In genomic region chr11:18885036-18885728, GRCm38 (mm10) we compare ENCODE assay signal across 12 mouse cellular contexts.
DNase-seq lines count a peak whose midpoint lies in the region; ATAC-seq and TF ChIP-seq lines count a peak whose summit lies in the region.
"Had no signal": no experiment of that assay in that cellular context is flagged by ENCODE, and none has a peak within 500 bp of the region (broad histone marks: within the 10 kb centered on the region; RNA-seq: fewer than 3 reads in every experiment).

No protein-coding gene starts in this region.

- WGBS in hindbrain, embryonic 10.5 days = 31% methylated on average over 6 of the region's 6 CpGs
- WGBS in hindbrain, postnatal 0 days = 25% methylated on average over 6 of the region's 6 CpGs
- 23% methylated on average over 6 of the region's 6 CpGs for WGBS in hindbrain, embryonic 14.5 days

- no peaks in the 10 kb centered on the region for H3K9me3 ChIP-seq in hindbrain, embryonic 10.5 days
- no peaks in the 10 kb centered on the region for H3K9me3 ChIP-seq in hindbrain, postnatal 0 days (ENCODE audit: low read length)
- H3K9me3 ChIP-seq in hindbrain, embryonic 14.5 days (ENCODE audit: control insufficient read depth, low read length) = no peaks in the 10 kb centered on the region
- H3K9me3 ChIP-seq: limb, embryonic 12.5 days had no signal

- H3K4me1 ChIP-seq in hindbrain, embryonic 10.5 days (replicated peaks) = peaks cover 89% of the 10 kb centered on the region
- peaks cover 7% of the 10 kb centered on the region for H3K4me1 ChIP-seq in hindbrain, postnatal 0 days (ENCODE audit: insufficient read depth, low read length)
- peaks cover 58% of the 10 kb centered on the region for H3K4me1 ChIP-seq in hindbrain, embryonic 14.5 days (replicated peaks; ENCODE audit: control insufficient read depth, insufficient read depth, low read length)

- TF ChIP-seq CTCF in hindbrain, postnatal 0 days (IDR thresholded peaks at IDR 0.05; ENCODE audit: low read depth) = no peak

- no peak overlapping the region for H3K9ac ChIP-seq in hindbrain, postnatal 0 days (replicated peaks; ENCODE audit: low read length)
- no peak overlapping the region for H3K9ac ChIP-seq in hindbrain, embryonic 14.5 days
- H3K9ac ChIP-seq: limb, embryonic 12.5 days had no signal

- peak overlapping the region; percentile 28 for H3K4me3 ChIP-seq in hindbrain, embryonic 10.5 days
- H3K4me3 ChIP-seq in hindbrain, postnatal 0 days (ENCODE audit: low read length) = no peak overlapping the region
- no peak overlapping the region for H3K4me3 ChIP-seq in hindbrain, embryonic 14.5 days (replicated peaks; ENCODE audit: low read length)
- H3K4me3 ChIP-seq: limb, embryonic 12.5 days had no signal

- no peak for DNase-seq in hindbrain, embryonic 10.5 days (ENCODE audit: low spot score)
- no peak for DNase-seq in hindbrain, postnatal 0 days (ENCODE audit: low spot score)
- DNase-seq in embryo, embryonic 10.5 days (ENCODE audit: low spot score) = peak; percentile 57
- no peak for DNase-seq in hindbrain, embryonic 14.5 days (ENCODE audit: low spot score)
- DNase-seq in natural killer cell, adult 2 months (ENCODE audit: low spot score in 2 of 2) = no peak
- DNase-seq in ovary, postnatal 36 days (ENCODE audit: low spot score) = no peak
- DNase-seq in cerebellum, adult 9-11 months = no peak
- DNase-seq: right cerebral cortex, adult 18-20 months had no signal

- peaks cover 17% of the 10 kb centered on the region for H3K36me3 ChIP-seq in hindbrain, embryonic 10.5 days
- no peaks in the 10 kb centered on the region; the same call in 1 of the 2 replicates for H3K36me3 ChIP-seq in hindbrain, postnatal 0 days (ENCODE audit: insufficient read depth, low read length)
- H3K36me3 ChIP-seq in hindbrain, embryonic 14.5 days (replicated peaks; ENCODE audit: control insufficient read depth, insufficient read depth) = peaks cover 8% of the 10 kb centered on the region; the same call in 1 of the 2 replicates
- H3K36me3 ChIP-seq: limb, embryonic 12.5 days had no signal

- no peak for ATAC-seq in hindbrain, postnatal 0 days
- ATAC-seq in hindbrain, embryonic 14.5 days (ENCODE audit: low FRiP score) = no peak
- 0 out of 2 replicates have a peak, but pooled peaks have one; percentile 3 for ATAC-seq in megakaryocyte progenitor cell, adult 5-6 weeks (replicated peaks; ENCODE audit: poor library complexity)

- H3K27me3 ChIP-seq in hindbrain, embryonic 10.5 days (ENCODE audit: insufficient read depth, poor library complexity, severe bottlenecking) = no peaks in the 10 kb centered on the region
- no peaks in the 10 kb centered on the region for H3K27me3 ChIP-seq in hindbrain, postnatal 0 days (ENCODE audit: insufficient read depth, low read length)
- H3K27me3 ChIP-seq in hindbrain, embryonic 14.5 days (ENCODE audit: control insufficient read depth, insufficient read depth, low read length) = no peaks in the 10 kb centered on the region
- H3K27me3 ChIP-seq: CH12.LX had no signal

- H3K27ac ChIP-seq in hindbrain, embryonic 10.5 days = peak overlapping the region; percentile 75
- no peak overlapping the region for H3K27ac ChIP-seq in hindbrain, postnatal 0 days
- H3K27ac ChIP-seq in hindbrain, embryonic 14.5 days = peak overlapping the region; percentile 84
- H3K27ac ChIP-seq: limb, embryonic 12.5 days had no signal

- no peak overlapping the region for H3K4me2 ChIP-seq in hindbrain, postnatal 0 days (ENCODE audit: low read depth, low read length)
- no peak overlapping the region for H3K4me2 ChIP-seq in hindbrain, embryonic 14.5 days (replicated peaks)
- H3K4me2 ChIP-seq: heart, embryonic 11.5 days; limb, embryonic 12.5 days had no signal
